Mouse (Mus musculus): ENCODE results near the gene C2cd2. TPM values are rescaled to one million over a fixed set of nuclear protein-coding genes. Genes with fewer than 3 reads are reported as not detected.
"Not testable (repeated sequence)": the region's sequence is repeated elsewhere in the genome, so short reads cannot be mapped to it uniquely, and the experiment has no call there.

The C2cd2 gene
- polyA plus RNA-seq, 1 experiment from 2014 or later: 15.5 TPM

GRCm38 (mm10) chr16:97950061-97950460 is 12.3 kb downstream of the C2cd2 start:
- no peaks in the 10 kb centered on the region for H3K9me3 ChIP-seq (replicated peaks; ENCODE audit: low read length)
- H3K4me1 ChIP-seq (replicated peaks; ENCODE audit: insufficient read depth, low read length): no peaks in the 10 kb centered on the region
- H3K27me3 ChIP-seq (ENCODE audit: insufficient read depth, low read length): no peaks in the 10 kb centered on the region
- ATAC-seq (replicated peaks; ENCODE audit: low FRiP score, low read depth): no peak
- no peak for TF ChIP-seq CTCF (IDR thresholded peaks at IDR 0.05; ENCODE audit: low read depth)
- H3K36me3 ChIP-seq (ENCODE audit: insufficient read depth, low read length): peaks cover 35% of the 10 kb centered on the region
- no peak overlapping the region for H3K4me3 ChIP-seq (replicated peaks; ENCODE audit: low read depth, low read length)
- H3K27ac ChIP-seq: no peak overlapping the region
- over 99% methylated on average over 8 of the region's 8 CpGs for WGBS
- DNase-seq (ENCODE audit: low spot score): no peak
- H3K9ac ChIP-seq (ENCODE audit: low read depth, low read length): no peak overlapping the region
- no peak overlapping the region for H3K4me2 ChIP-seq (ENCODE audit: low read length)

GRCm38 (mm10) chr16:97948836-97949235 is 13.6 kb downstream of the C2cd2 start:
- Histone ChIP-seq H3K4me2 (ENCODE audit: low read length) (no peak overlapping the region), H3K9me3 (replicated peaks; ENCODE audit: low read length) (no peaks in the 10 kb centered on the region), H3K9ac (ENCODE audit: low read depth, low read length) (no peak overlapping the region), H3K36me3 (ENCODE audit: insufficient read depth, low read length) (peaks cover 35% of the 10 kb centered on the region), H3K4me3 (replicated peaks; ENCODE audit: low read depth, low read length) (no peak overlapping the region), H3K27me3 (ENCODE audit: insufficient read depth, low read length) (no peaks in the 10 kb centered on the region), H3K4me1 (replicated peaks; ENCODE audit: insufficient read depth, low read length) (no peaks in the 10 kb centered on the region), H3K27ac (no peak overlapping the region)
- DNase-seq (ENCODE audit: low spot score) (no peak), ATAC-seq (replicated peaks; ENCODE audit: low FRiP score, low read depth) (no peak)
- TF ChIP-seq CTCF (IDR thresholded peaks at IDR 0.05; ENCODE audit: low read depth): no peak
- WGBS: 86% methylated on average over 4 of the region's 4 CpGs

DNA sequence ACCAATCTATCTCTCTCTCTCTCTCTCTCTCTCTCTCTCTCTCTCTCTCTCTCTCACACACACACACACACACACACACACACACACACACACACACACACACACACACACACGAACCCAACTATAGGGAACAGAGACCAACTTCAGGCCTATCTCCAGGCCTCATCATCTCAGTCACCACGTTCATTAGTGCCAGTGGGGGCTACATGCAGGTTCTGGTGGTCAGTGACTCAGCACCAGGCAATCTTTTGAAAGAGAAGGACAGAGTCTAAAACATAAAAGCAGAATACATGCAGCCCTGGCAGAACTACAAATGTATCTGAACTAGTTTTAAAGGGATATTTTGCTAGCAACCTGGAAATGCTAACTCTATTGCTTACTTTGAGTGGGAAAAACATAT is 15.4 kb downstream of the C2cd2 start:
- H3K4me2 ChIP-seq (ENCODE audit: low read length); H3K4me3 ChIP-seq (replicated peaks; ENCODE audit: low read depth, low read length); H3K27ac ChIP-seq; DNase-seq (ENCODE audit: low spot score); H3K9me3 ChIP-seq (replicated peaks; ENCODE audit: low read length); H3K27me3 ChIP-seq (ENCODE audit: insufficient read depth, low read length); H3K4me1 ChIP-seq (replicated peaks; ENCODE audit: insufficient read depth, low read length); ATAC-seq (replicated peaks; ENCODE audit: low FRiP score, low read depth); H3K9ac ChIP-seq (ENCODE audit: low read depth, low read length): not testable (repeated sequence)
- WGBS: 94% methylated on average over 2 of the region's 2 CpGs
- peaks cover 26% of the 10 kb centered on the region for H3K36me3 ChIP-seq (ENCODE audit: insufficient read depth, low read length)

- no peak for DNase-seq (ENCODE audit: low spot score)
- H3K9ac ChIP-seq (ENCODE audit: low read depth, low read length): no peak overlapping the region
- H3K9me3 ChIP-seq (replicated peaks; ENCODE audit: low read length): no peaks in the 10 kb centered on the region
- H3K27ac ChIP-seq: no peak overlapping the region
- H3K4me1 ChIP-seq (replicated peaks; ENCODE audit: insufficient read depth, low read length): no peaks in the 10 kb centered on the region
- H3K36me3 ChIP-seq (ENCODE audit: insufficient read depth, low read length): no peaks in the 10 kb centered on the region
- H3K4me3 ChIP-seq (replicated peaks; ENCODE audit: low read depth, low read length): no peak overlapping the region
- no peak for TF ChIP-seq CTCF (IDR thresholded peaks at IDR 0.05; ENCODE audit: low read depth)
- no peaks in the 10 kb centered on the region for H3K27me3 ChIP-seq (ENCODE audit: insufficient read depth, low read length)
- no peak for ATAC-seq (replicated peaks; ENCODE audit: low FRiP score, low read depth)
- no peak overlapping the region for H3K4me2 ChIP-seq (ENCODE audit: low read length)
These were observed 20.6 kb downstream of the C2cd2 start for GRCm38 (mm10) chr16:97941844-97942243.

GRCm38 (mm10) chr16:97940471-97940973 is 21.9 kb downstream of the C2cd2 start:
- ATAC-seq (replicated peaks; ENCODE audit: low FRiP score, low read depth): no peak
- no peaks in the 10 kb centered on the region for H3K4me1 ChIP-seq (replicated peaks; ENCODE audit: insufficient read depth, low read length)
- no peaks in the 10 kb centered on the region for H3K36me3 ChIP-seq (ENCODE audit: insufficient read depth, low read length)
- no peak for DNase-seq (ENCODE audit: low spot score)
- H3K9ac ChIP-seq (ENCODE audit: low read depth, low read length): no peak overlapping the region
- WGBS: 86% methylated on average over 3 of the region's 3 CpGs
- no peaks in the 10 kb centered on the region for H3K27me3 ChIP-seq (ENCODE audit: insufficient read depth, low read length)
- H3K4me2 ChIP-seq (ENCODE audit: low read length): no peak overlapping the region
- TF ChIP-seq CTCF (IDR thresholded peaks at IDR 0.05; ENCODE audit: low read depth): no peak
- no peak overlapping the region for H3K27ac ChIP-seq
- H3K9me3 ChIP-seq (replicated peaks; ENCODE audit: low read length): no peaks in the 10 kb centered on the region
- no peak overlapping the region for H3K4me3 ChIP-seq (replicated peaks; ENCODE audit: low read depth, low read length)

- Histone ChIP-seq H3K9me3 (replicated peaks; ENCODE audit: low read length) (no peaks in the 10 kb centered on the region), H3K4me1 (replicated peaks; ENCODE audit: insufficient read depth, low read length) (no peaks in the 10 kb centered on the region), H3K27me3 (ENCODE audit: insufficient read depth, low read length) (no peaks in the 10 kb centered on the region), H3K4me3 (replicated peaks; ENCODE audit: low read depth, low read length) (no peak overlapping the region), H3K9ac (ENCODE audit: low read depth, low read length) (no peak overlapping the region), H3K4me2 (ENCODE audit: low read length) (no peak overlapping the region), H3K27ac (no peak overlapping the region), H3K36me3 (ENCODE audit: insufficient read depth, low read length) (no peaks in the 10 kb centered on the region)
- no peak for TF ChIP-seq CTCF (IDR thresholded peaks at IDR 0.05; ENCODE audit: low read depth)
- 86% methylated on average over 3 of the region's 3 CpGs for WGBS
- no peak for DNase-seq (ENCODE audit: low spot score)
- ATAC-seq (replicated peaks; ENCODE audit: low FRiP score, low read depth): no peak
These were observed 26.6 kb downstream of the C2cd2 start for GRCm38 (mm10) chr16:97935815-97936214.

- no peaks in the 10 kb centered on the region for H3K4me1 ChIP-seq (replicated peaks; ENCODE audit: insufficient read depth, low read length)
- no peak for DNase-seq (ENCODE audit: low spot score)
These were observed 32.2 kb downstream of the C2cd2 start for GRCm38 (mm10) chr16:97930231-97930630.

More at GRCm38 (mm10) chr16:97930231-97930630, 32.2 kb downstream of the C2cd2 start:
- no peak overlapping the region for H3K4me2 ChIP-seq (ENCODE audit: low read length)
- H3K4me3 ChIP-seq (replicated peaks; ENCODE audit: low read depth, low read length): no peak overlapping the region
- no peaks in the 10 kb centered on the region for H3K9me3 ChIP-seq (replicated peaks; ENCODE audit: low read length)
- no peak for ATAC-seq (replicated peaks; ENCODE audit: low FRiP score, low read depth)
- no peak for TF ChIP-seq CTCF (IDR thresholded peaks at IDR 0.05; ENCODE audit: low read depth)
- H3K36me3 ChIP-seq (ENCODE audit: insufficient read depth, low read length): no peaks in the 10 kb centered on the region
- H3K9ac ChIP-seq (ENCODE audit: low read depth, low read length): no peak overlapping the region
- no peak overlapping the region for H3K27ac ChIP-seq
- no peaks in the 10 kb centered on the region for H3K27me3 ChIP-seq (ENCODE audit: insufficient read depth, low read length)

All from kidney, postnatal 0 days (tissue).